12 mouse cellular contexts compared by ENCODE assay signal in genomic region chr7:144888564-144889299, GRCm38 (mm10). TPM values are rescaled to one million over a fixed set of nuclear protein-coding genes. Genes with fewer than 3 reads are reported as not detected.
DNase-seq lines count a peak whose midpoint lies in the region; ATAC-seq and TF ChIP-seq lines count a peak whose summit lies in the region.
"Had no signal": no experiment of that assay in that cellular context is flagged by ENCODE, and none has a peak within 500 bp of the region (broad histone marks: within the 10 kb centered on the region; RNA-seq: fewer than 3 reads in every experiment).

No protein-coding gene starts in this region.

- H3K4me2 ChIP-seq in kidney, postnatal 0 days (ENCODE audit: low read length): no peak overlapping the region
- no peak overlapping the region for H3K4me2 ChIP-seq in kidney, embryonic 14.5 days (replicated peaks; ENCODE audit: low read depth, low read length)
- H3K4me2 ChIP-seq: liver, embryonic 11.5 days had no signal

- H3K4me1 ChIP-seq in kidney, postnatal 0 days (replicated peaks; ENCODE audit: insufficient read depth, low read length): no peaks in the 10 kb centered on the region
- peaks cover 5% of the 10 kb centered on the region; the same call in 1 of the 2 replicates for H3K4me1 ChIP-seq in kidney, embryonic 14.5 days (ENCODE audit: control insufficient read depth, insufficient read depth, low read length)
- no peaks in the 10 kb centered on the region for H3K4me1 ChIP-seq in cerebellum, adult 2 months (ENCODE audit: control insufficient read depth, insufficient read depth, low read length)
- H3K4me1 ChIP-seq: megakaryocyte, embryonic 14.5 days had no signal

- TF ChIP-seq CTCF in kidney, postnatal 0 days (IDR thresholded peaks at IDR 0.05; ENCODE audit: low read depth): no peak
- TF ChIP-seq CTCF in cerebellum, adult 2 months (IDR thresholded peaks at IDR 0.05; ENCODE audit: borderline replicate concordance, insufficient read depth, low read depth, low read length): no peak

- ATAC-seq in kidney, postnatal 0 days (replicated peaks; ENCODE audit: low FRiP score, low read depth): no peak
- no peak for ATAC-seq in kidney, embryonic 14.5 days (ENCODE audit: low FRiP score, low TSS enrichment)
- ATAC-seq: CD4-positive, CD25-positive, alpha-beta regulatory T cell, adult 4 months had no signal

- peak; percentile 11 for DNase-seq in kidney, postnatal 0 days (ENCODE audit: low spot score)
- peak; percentile 65 to 88 for DNase-seq in adrenal gland, adult (ENCODE audit: inconsistent age in 2 of 2, low spot score in 1 of 2)
- peak; percentile 41 for DNase-seq in embryo, embryonic 11 days
- peak; percentile 52 for DNase-seq in lung, postnatal 10 days
- DNase-seq in cerebellum, adult 2 months: no peak
- no peak for DNase-seq in yolk sac, embryonic 10.5 days (ENCODE audit: low spot score)
- DNase-seq: cerebellum, postnatal 25 days; kidney, postnatal 25 days had no signal

- H3K27me3 ChIP-seq in kidney, postnatal 0 days (ENCODE audit: insufficient read depth, low read length): no peaks in the 10 kb centered on the region
- H3K27me3 ChIP-seq in kidney, embryonic 14.5 days (ENCODE audit: control insufficient read depth, insufficient read depth, low read length): 0 out of 2 replicates have a peak, but pooled peaks cover 3% of the 10 kb centered on the region
- H3K27me3 ChIP-seq in cerebellum, adult 2 months (ENCODE audit: control insufficient read depth, insufficient read depth, low read length): no peaks in the 10 kb centered on the region

- H3K9me3 ChIP-seq in kidney, postnatal 0 days (replicated peaks; ENCODE audit: low read length): no peaks in the 10 kb centered on the region
- H3K9me3 ChIP-seq in kidney, embryonic 14.5 days (ENCODE audit: control insufficient read depth, low read length): no peaks in the 10 kb centered on the region

- WGBS in kidney, postnatal 0 days: 7% methylated on average over 18 of the region's 18 CpGs
- WGBS in kidney, embryonic 14.5 days: 4% methylated on average over 18 of the region's 18 CpGs
- 15% methylated on average over 18 of the region's 18 CpGs for WGBS in cerebellum, adult 2 months

- no peaks in the 10 kb centered on the region for H3K36me3 ChIP-seq in kidney, postnatal 0 days (ENCODE audit: insufficient read depth, low read length)
- no peaks in the 10 kb centered on the region for H3K36me3 ChIP-seq in kidney, embryonic 14.5 days (ENCODE audit: control insufficient read depth, insufficient read depth, low read length)

- H3K9ac ChIP-seq in kidney, postnatal 0 days (ENCODE audit: low read depth, low read length): no peak overlapping the region
- H3K9ac ChIP-seq in kidney, embryonic 14.5 days (ENCODE audit: low read depth, low read length): no peak overlapping the region

- no peak overlapping the region for H3K4me3 ChIP-seq in kidney, postnatal 0 days (replicated peaks; ENCODE audit: low read depth, low read length)
- H3K4me3 ChIP-seq in kidney, embryonic 14.5 days (ENCODE audit: low read length): no peak overlapping the region
- H3K4me3 ChIP-seq in cerebellum, adult 2 months (replicated peaks; ENCODE audit: insufficient read depth, low read depth, low read length): no peak overlapping the region
- H3K4me3 ChIP-seq: megakaryocyte, embryonic 14.5 days had no signal

- TF ChIP-seq POLR2A in cerebellum, adult 2 months (IDR thresholded peaks at IDR 0.05; ENCODE audit: borderline replicate concordance, insufficient read depth, low read length): no peak

- H3K27ac ChIP-seq in kidney, postnatal 0 days: no peak overlapping the region
- H3K27ac ChIP-seq in kidney, embryonic 14.5 days (ENCODE audit: low read depth, low read length): no peak overlapping the region
- no peak overlapping the region for H3K27ac ChIP-seq in cerebellum, adult 2 months (ENCODE audit: insufficient read depth, low read length)

RNA-seq across cellular contexts. Expression of gene Fgf15, which starts 7.6 kb away (rescaled TPM):
- 0.87 and 0.92 TPM in 2 replicates for polyA plus RNA-seq in kidney, postnatal 0 days (2015; fragmentation: Nextera tagmentation; extraction: Ambion mirVana)
- polyA plus RNA-seq in kidney, embryonic 14.5 days (2014; fragmentation: Nextera tagmentation; extraction: Ambion mirVana): 2.2 and 2.5 TPM in 2 replicates
- polyA plus RNA-seq in cerebellum, adult 2 months (2012; rRNA removed): not detected in 2 replicates
- polyA plus RNA-seq: CD4-positive, CD25-positive, alpha-beta regulatory T cell, adult 4 months had no signal

RNA-seq across cellular contexts. Expression of gene LTO1, which starts 26.2 kb away (rescaled TPM):
- 22.4 and 25.9 TPM in 2 replicates for polyA plus RNA-seq in kidney, postnatal 0 days (2015; fragmentation: Nextera tagmentation; extraction: Ambion mirVana)
- polyA plus RNA-seq in kidney, embryonic 14.5 days (2014; fragmentation: Nextera tagmentation; extraction: Ambion mirVana): 19.2 and 20.3 TPM in 2 replicates
- 38.0 and 45.8 TPM in 2 replicates for polyA plus RNA-seq in cerebellum, adult 2 months (2012; rRNA removed)

RNA-seq across cellular contexts. Expression of gene Fgf4, which starts 41.6 kb away (rescaled TPM):
- 0.13 TPM in 1 of 2 replicates, not detected in the other for polyA plus RNA-seq in kidney, postnatal 0 days (2015; fragmentation: Nextera tagmentation; extraction: Ambion mirVana)
- polyA plus RNA-seq in kidney, embryonic 14.5 days (2014; fragmentation: Nextera tagmentation; extraction: Ambion mirVana): not detected in 2 replicates
- not detected in 2 replicates for polyA plus RNA-seq in cerebellum, adult 2 months (2012; rRNA removed)
- polyA plus RNA-seq: liver, embryonic 11.5 days had no signal

RNA-seq across cellular contexts. Expression of gene Fgf3, which starts 50.8 kb away (rescaled TPM):
- polyA plus RNA-seq in kidney, postnatal 0 days (2015; fragmentation: Nextera tagmentation; extraction: Ambion mirVana): 0.58 and 0.93 TPM in 2 replicates
- polyA plus RNA-seq in kidney, embryonic 14.5 days (2014; fragmentation: Nextera tagmentation; extraction: Ambion mirVana): 0.18 and 0.70 TPM in 2 replicates
- polyA plus RNA-seq in cerebellum, adult 2 months (2012; rRNA removed): 0.63 and 0.67 TPM in 2 replicates
- polyA plus RNA-seq: CD4-positive, CD25-positive, alpha-beta regulatory T cell, adult 4 months had no signal

RNA-seq across cellular contexts. Expression of gene Ccnd1, which starts 51.0 kb away (rescaled TPM):
- 212 and 227 TPM in 2 replicates for polyA plus RNA-seq in kidney, postnatal 0 days (2015; fragmentation: Nextera tagmentation; extraction: Ambion mirVana)
- polyA plus RNA-seq in kidney, embryonic 14.5 days (2014; fragmentation: Nextera tagmentation; extraction: Ambion mirVana): 231 and 315 TPM in 2 replicates
- 21.8 and 23.1 TPM in 2 replicates for polyA plus RNA-seq in cerebellum, adult 2 months (2012; rRNA removed)

Comparison
In these comparisons a context has a peak if more than half of its experiments do, and no peak if none do; other contexts are left out.
1. DNase-seq: peak in kidney, postnatal 0 days (single experiment), adrenal gland, adult (2 of 2), embryo, embryonic 11 days (single experiment) and lung, postnatal 10 days (single experiment); none in cerebellum, adult 2 months (0 of 2) and yolk sac, embryonic 10.5 days (single experiment).